26 mouse cellular contexts compared by ENCODE assay signal in genomic region chr3:81408914-81409313, GRCm38 (mm10).
A peak's percentile ranks its signal among the peaks of the same experiment; 100 is the strongest.
DNase-seq lines count a peak whose midpoint lies in the region; ATAC-seq and TF ChIP-seq lines count a peak whose summit lies in the region.
"Had no signal": no experiment of that assay in that cellular context is flagged by ENCODE, and none has a peak within 500 bp of the region (broad histone marks: within the 10 kb centered on the region; RNA-seq: fewer than 3 reads in every experiment).

No protein-coding gene starts in this region.

- peak; percentile 1 for DNase-seq in left cerebral cortex, adult 11 months (ENCODE audit: low spot score)
- DNase-seq in left cerebral cortex, adult 2 months (ENCODE audit: extremely low spot score in 1 of 2, low spot score in 2 of 2): no peak
- DNase-seq in NIH3T3 (ENCODE audit: low read depth): peak; percentile 6
- peak; percentile 57 for DNase-seq in brain, embryonic 14.5 days (ENCODE audit: low read depth)
- DNase-seq in adipocyte (ENCODE audit: low spot score): no peak
- no peak for DNase-seq in heart, adult 8-10 months (ENCODE audit: low spot score)
- DNase-seq in heart, adult 9 months (ENCODE audit: low spot score in 2 of 2): no peak
- DNase-seq: adrenal gland, postnatal 14 days; cerebellum, adult 9-11 months; gastrocnemius, postnatal 25 days; heart, adult 2 months; heart, postnatal 36 days; kidney, adult 11 months; kidney, postnatal 10 days; liver, postnatal 0 days; right cerebral cortex, postnatal 25 days; spleen, adult 18-20 months; thymus, postnatal 14 days had no signal

- no peak for TF ChIP-seq CTCF in left cerebral cortex, adult 2 months (IDR thresholded peaks at IDR 0.05)
- no peak for TF ChIP-seq CTCF in brain, embryonic 14.5 days (IDR thresholded peaks at IDR 0.05; ENCODE audit: borderline replicate concordance, extremely low read depth, insufficient read depth, insufficient read length)

- H3K27me3 ChIP-seq in forebrain, embryonic 16.5 days (replicated peaks; ENCODE audit: control insufficient read depth, insufficient read depth, low read length): no peaks in the 10 kb centered on the region
- H3K27me3 ChIP-seq: embryonic facial prominence, embryonic 13.5 days; heart, embryonic 15.5 days; hindbrain, embryonic 13.5 days; limb, embryonic 12.5 days had no signal

- no peaks in the 10 kb centered on the region for H3K9me3 ChIP-seq in forebrain, embryonic 16.5 days (ENCODE audit: control insufficient read depth, low read length)
- H3K9me3 ChIP-seq: embryonic facial prominence, embryonic 13.5 days; heart, embryonic 15.5 days; hindbrain, embryonic 13.5 days; limb, embryonic 12.5 days had no signal

- no peak for TF ChIP-seq POLR2A in brain, embryonic 14.5 days (IDR thresholded peaks at IDR 0.05; ENCODE audit: borderline replicate concordance, extremely low read depth, insufficient read depth, insufficient read length, poor library complexity, severe bottlenecking)

- 0 out of 2 replicates have a peak, but pooled peaks cover 2% of the 10 kb centered on the region for H3K4me1 ChIP-seq in forebrain, embryonic 16.5 days (replicated peaks; ENCODE audit: control insufficient read depth, insufficient read depth, low read length)
- H3K4me1 ChIP-seq: embryonic facial prominence, embryonic 13.5 days; heart, embryonic 15.5 days; hindbrain, embryonic 13.5 days; limb, embryonic 12.5 days had no signal

- H3K4me3 ChIP-seq in left cerebral cortex, adult 2 months: no peak overlapping the region
- H3K4me3 ChIP-seq in forebrain, embryonic 16.5 days (replicated peaks; ENCODE audit: low read length): no peak overlapping the region
- H3K4me3 ChIP-seq: embryonic facial prominence, embryonic 13.5 days; heart, adult 2 months; heart, embryonic 15.5 days; hindbrain, embryonic 13.5 days; layer of hippocampus, adult 2 months; limb, embryonic 12.5 days had no signal

- ATAC-seq in forebrain, embryonic 16.5 days: peak; percentile 52; the same call in 1 of the 2 replicates
- ATAC-seq: liver, postnatal 0 days had no signal

- 0% methylated on average over 1 of the region's 1 CpGs for WGBS in forebrain, embryonic 16.5 days

- intact Hi-C loops in left cerebral cortex, adult 2 months (cut with DNase I): no loop called here

- no peak overlapping the region for H3K9ac ChIP-seq in forebrain, embryonic 16.5 days (replicated peaks; ENCODE audit: low read depth, low read length)
- H3K9ac ChIP-seq: embryonic facial prominence, embryonic 13.5 days; heart, embryonic 15.5 days; hindbrain, embryonic 13.5 days; limb, embryonic 12.5 days; liver, postnatal 0 days had no signal

- no peak overlapping the region for H3K4me2 ChIP-seq in forebrain, embryonic 16.5 days (ENCODE audit: low read length)
- H3K4me2 ChIP-seq: embryonic facial prominence, embryonic 13.5 days; heart, embryonic 15.5 days; hindbrain, embryonic 13.5 days; limb, embryonic 12.5 days; liver, embryonic 11.5 days; midbrain, embryonic 11.5 days had no signal

- no peak overlapping the region for H3K27ac ChIP-seq in left cerebral cortex, adult 2 months
- no peak overlapping the region for H3K27ac ChIP-seq in forebrain, embryonic 16.5 days (ENCODE audit: low read length)
- H3K27ac ChIP-seq: embryonic facial prominence, embryonic 13.5 days; heart, adult 2 months; heart, embryonic 15.5 days; hindbrain, embryonic 13.5 days; layer of hippocampus, adult 2 months; limb, embryonic 12.5 days had no signal

- no peaks in the 10 kb centered on the region for H3K36me3 ChIP-seq in forebrain, embryonic 16.5 days (ENCODE audit: control insufficient read depth, insufficient read depth)
- H3K36me3 ChIP-seq: embryonic facial prominence, embryonic 13.5 days; heart, embryonic 15.5 days; hindbrain, embryonic 13.5 days; limb, embryonic 12.5 days had no signal

Comparison
In these comparisons a context has a peak if more than half of its experiments do, and no peak if none do; other contexts are left out.
1. DNase-seq: peak in left cerebral cortex, adult 11 months (single experiment), NIH3T3 (single experiment) and brain, embryonic 14.5 days (single experiment); none in left cerebral cortex, adult 2 months (0 of 2), adipocyte (single experiment), heart, adult 8-10 months (single experiment) and heart, adult 9 months (0 of 2).